Mouse (Mus musculus) liver, postnatal 0 days (tissue): ENCODE data around the gene Shisa9. TPM values are rescaled to one million over a fixed set of nuclear protein-coding genes. Genes with fewer than 3 reads are reported as not detected.
"Not testable (repeated sequence)": the region's sequence is repeated elsewhere in the genome, so short reads cannot be mapped to it uniquely, and the experiment has no call there.

ENCODE experiments used
- ATAC-seq: fragments of 200-750 bp; cut with Nextera tagmentation; 2 replicates; pipeline ENCODE4 v1.8.0; 2017; ENCODE audit warnings: mild to moderate bottlenecking, moderate library complexity
- DNase-seq: peaks from one replicate; pipeline ENCODE4 v3.0.0-alpha.2; 2016
- H3K27ac ChIP-seq: fragments of 300-500 bp; sonication (generic); 2 replicates; pipeline ENCODE4 v1.5.1; 2014; ENCODE audit warnings: antibody characterized with exemption, moderate library complexity, mild to moderate bottlenecking, low read depth
- H3K27me3 ChIP-seq: fragments of 300-500 bp; sonication (generic); 2 replicates; pipeline ENCODE4 v1.6.1; 2014; ENCODE audit warnings: low read length, control low read depth, mixed read lengths; ENCODE audit not compliant: insufficient read depth
- H3K36me3 ChIP-seq: fragments of 300-500 bp; sonication (generic); replicated peaks from 2 replicates; pipeline ENCODE4 v1.6.1; 2014; ENCODE audit warnings: mild to moderate bottlenecking, control low read depth, low read length, moderate library complexity, mixed read lengths; ENCODE audit not compliant: insufficient read depth
- H3K4me1 ChIP-seq: fragments of 300-500 bp; sonication (generic); 2 replicates; pipeline ENCODE4 v1.6.1; 2014; ENCODE audit warnings: antibody characterized with exemption, mild to moderate bottlenecking, control low read depth; ENCODE audit not compliant: insufficient read depth
- H3K4me2 ChIP-seq: fragments of 300-500 bp; sonication (generic); 2 replicates; pipeline ENCODE4 v1.6.1; 2014; ENCODE audit warnings: low read depth, mild to moderate bottlenecking, low read length, moderate library complexity, mixed read lengths
- H3K4me3 ChIP-seq: fragments of 300-500 bp; sonication (generic); 2 replicates; pipeline ENCODE4 v1.5.1; 2014; ENCODE audit warnings: low read depth, low read length
- H3K9ac ChIP-seq: fragments of 300-500 bp; sonication (generic); replicated peaks from 2 replicates; pipeline ENCODE4 v1.6.1; 2014; ENCODE audit warnings: mild to moderate bottlenecking, moderate library complexity
- H3K9me3 ChIP-seq: fragments of 300-500 bp; sonication (generic); 2 replicates; pipeline ENCODE4 v1.6.1; 2016; ENCODE audit warnings: mild to moderate bottlenecking, control low read depth, low read length, mixed read lengths
- CTCF ChIP-seq: sonication (generic); IDR thresholded peaks from 2 replicates; pipeline ENCODE4 v1.5.1; 2016; ENCODE audit warnings: antibody characterized with exemption, low read depth
- EP300 ChIP-seq: IDR thresholded peaks from 2 replicates; pipeline ENCODE4 v1.6.1; 2016; ENCODE audit warnings: antibody characterized with exemption, low read depth, mild to moderate bottlenecking
- WGBS: fragments of 180-500 bp; shearing (Covaris S2); extraction: QIAGEN DNeasy Blood & Tissue Kit; methylation state at CpG from one replicate; pipeline ENCODE4 v1.1.7; 2014; ENCODE audit not compliant: insufficient replicate concordance; 5-methylcytosine and 5-hydroxymethylcytosine counted together
- polyA plus RNA-seq: library from polyadenylated mRNA; unstranded; fragments of >200 nt; fragmentation: Nextera tagmentation; extraction: Ambion mirVana; gene quantifications from 2 replicates; pipeline ENCODE4 v1.2.1, GENCODE M21; 2015

Shisa9 gene
- polyA plus RNA-seq = 0.45 and 0.58 TPM in 2 replicates

DNA sequence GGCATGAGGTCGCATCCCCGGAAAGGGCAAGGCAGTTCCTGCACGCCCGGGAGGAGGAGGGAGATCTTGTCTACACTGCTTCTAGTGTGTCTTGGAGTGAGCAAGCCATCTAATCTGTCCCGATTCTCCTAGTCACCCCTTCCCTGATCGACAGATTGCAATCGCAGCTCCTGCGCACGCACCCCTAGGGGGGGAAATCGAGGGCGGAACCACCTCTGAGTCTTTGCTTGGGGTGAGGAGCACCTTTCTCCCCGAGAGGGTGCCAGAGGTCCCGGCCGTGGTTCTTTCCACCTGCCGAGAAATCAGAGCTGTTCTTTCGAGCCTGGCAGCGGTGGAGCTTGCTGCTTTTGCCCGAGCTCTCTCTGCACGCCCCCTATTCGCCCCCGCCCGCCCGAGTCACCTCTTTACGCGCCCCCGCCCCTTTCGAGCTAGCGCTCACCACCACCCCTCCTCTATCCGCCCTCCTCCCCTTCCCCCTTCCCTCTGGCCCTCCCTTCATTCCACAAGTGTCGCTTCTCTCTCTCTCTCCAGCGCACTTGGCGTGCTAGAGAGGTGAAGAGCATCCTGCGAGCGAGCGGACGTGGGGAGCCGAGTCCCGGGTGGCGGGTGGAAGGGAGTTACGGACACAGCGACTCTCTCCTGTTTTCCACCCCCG lies at the start of gene Shisa9:
Shisa9 (plus strand) TSS at position 498 of the 655 bp plus-strand sequence.
- Histone ChIP-seq H3K27me3 (peaks cover 63% of the 10 kb centered on the region), H3K27ac (no peak within 1 kb of the TSS), H3K4me2 (peak within 1 kb of the TSS; percentile 62), H3K36me3 (no peaks in the 10 kb centered on the region), H3K4me1 (no peaks in the 10 kb centered on the region), H3K9me3 (no peaks in the 10 kb centered on the region), H3K4me3 (peak within 1 kb of the TSS; percentile 38), H3K9ac (no peak within 1 kb of the TSS)
- DNase-seq (peak; percentile 19), ATAC-seq (no peak)
- no peak for TF ChIP-seq EP300
- TF ChIP-seq CTCF = no peak
- 1% methylated on average over 32 of the region's 42 CpGs for WGBS

DNA sequence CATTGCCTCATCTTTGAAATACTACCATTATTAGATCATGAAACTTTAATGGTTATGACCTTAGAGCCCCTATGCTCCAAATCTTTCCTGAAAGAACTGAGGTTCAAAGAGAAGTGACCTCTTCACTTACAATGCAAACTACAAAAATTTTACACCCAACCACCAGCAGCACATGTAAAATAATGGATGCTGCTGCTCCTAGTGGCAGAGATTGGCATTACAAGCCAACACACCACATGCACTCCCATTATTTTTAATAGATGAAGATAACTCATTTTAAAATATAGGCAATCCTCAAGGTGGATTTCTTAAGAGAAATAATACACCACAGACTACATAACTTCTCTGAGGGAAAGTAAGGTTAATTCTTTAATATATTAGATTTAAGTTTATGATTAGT lies 43.4 kb upstream of the Shisa9 start:
- DNase-seq = peak; percentile 47
- no peak overlapping the region for H3K4me3 ChIP-seq
- no peak for ATAC-seq
- TF ChIP-seq CTCF = peak; percentile 80
- TF ChIP-seq EP300 = no peak
- no peaks in the 10 kb centered on the region for H3K4me1 ChIP-seq
- H3K4me2 ChIP-seq = no peak overlapping the region
- H3K27me3 ChIP-seq = no peaks in the 10 kb centered on the region
- no peak overlapping the region for H3K9ac ChIP-seq
- H3K9me3 ChIP-seq = no peaks in the 10 kb centered on the region
- H3K27ac ChIP-seq = no peak overlapping the region
- no peaks in the 10 kb centered on the region for H3K36me3 ChIP-seq

DNA sequence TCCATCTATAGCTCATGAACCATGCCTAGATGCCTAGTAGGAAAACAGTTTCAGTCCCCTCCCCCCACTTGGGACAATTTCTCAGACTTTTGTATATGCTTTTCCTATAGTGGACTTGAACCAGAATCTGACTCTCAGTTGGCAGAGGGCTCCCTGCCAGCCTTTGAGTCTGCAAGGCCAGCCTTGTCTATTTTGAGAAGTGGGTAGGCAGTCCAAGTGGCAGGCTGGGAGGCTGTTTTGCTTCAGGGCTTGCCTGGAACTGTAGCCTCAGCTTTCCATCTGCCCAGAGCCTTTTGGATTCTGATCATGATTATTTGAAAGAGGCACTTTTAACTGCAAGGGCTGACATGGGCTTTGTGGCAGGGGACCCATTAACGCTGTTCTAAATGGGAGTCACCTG lies 23.2 kb upstream of the Shisa9 start:
- no peak overlapping the region for H3K4me3 ChIP-seq
- H3K9ac ChIP-seq = no peak overlapping the region
- H3K36me3 ChIP-seq = no peaks in the 10 kb centered on the region
- WGBS = 85% methylated on average over 1 of the region's 1 CpGs
- no peak for ATAC-seq
- TF ChIP-seq EP300 = no peak
- no peak for TF ChIP-seq CTCF
- DNase-seq = no peak
- H3K27me3 ChIP-seq = no peaks in the 10 kb centered on the region
- no peak overlapping the region for H3K4me2 ChIP-seq
- H3K9me3 ChIP-seq = no peaks in the 10 kb centered on the region
- H3K27ac ChIP-seq = no peak overlapping the region
- H3K4me1 ChIP-seq = no peaks in the 10 kb centered on the region

DNA sequence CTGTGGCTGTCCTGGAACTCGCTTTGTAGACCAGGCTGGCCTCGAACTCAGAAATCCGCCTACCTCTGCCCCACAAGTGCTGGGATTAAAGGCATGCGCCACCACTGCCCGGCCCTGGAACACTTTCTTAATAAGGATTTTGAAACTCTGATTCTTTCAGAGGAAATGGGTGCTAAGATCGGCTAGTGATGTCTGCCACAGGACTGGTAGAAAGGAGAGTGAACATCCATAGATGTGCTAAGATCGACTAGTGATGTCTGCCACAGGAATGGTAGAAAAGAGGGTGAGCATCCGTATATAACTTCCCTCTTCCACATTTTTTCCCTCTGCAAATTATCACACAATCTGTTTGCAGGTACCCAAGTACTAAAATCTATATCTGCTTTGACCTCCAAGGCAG lies 17.9 kb upstream of the Shisa9 start:
- 81% methylated on average over 8 of the region's 8 CpGs for WGBS
- no peaks in the 10 kb centered on the region for H3K4me1 ChIP-seq
- ATAC-seq = no peak

DNA sequence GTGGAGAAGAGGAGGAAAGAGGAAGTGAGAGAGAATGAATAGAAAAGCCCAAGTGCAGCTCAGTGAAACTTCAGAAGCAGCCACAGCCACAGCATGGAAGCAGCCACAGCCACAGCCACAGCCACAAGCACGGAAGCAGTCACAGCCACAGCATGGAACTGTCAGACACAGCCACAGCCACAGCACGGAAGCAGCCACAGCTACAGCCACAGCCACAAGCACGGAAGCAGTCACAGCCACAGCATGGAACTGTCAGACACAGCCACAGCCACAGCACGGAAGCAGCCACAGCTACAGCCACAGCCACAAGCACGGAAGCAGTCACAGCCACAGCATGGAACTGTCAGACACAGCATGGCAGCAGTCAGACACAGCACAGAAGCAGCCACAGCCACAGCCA lies 17.1 kb upstream of the Shisa9 start:
- WGBS = 38% methylated on average over 3 of the region's 5 CpGs
- not testable (repeated sequence) for H3K36me3 ChIP-seq, ATAC-seq, H3K4me1 ChIP-seq, H3K9ac ChIP-seq, H3K4me3 ChIP-seq, H3K27ac ChIP-seq, DNase-seq, H3K9me3 ChIP-seq, H3K4me2 ChIP-seq, H3K27me3 ChIP-seq

More for the DNA sequence above, 17.9 kb upstream of the Shisa9 start:
- no peaks in the 10 kb centered on the region for H3K27me3 ChIP-seq
- H3K27ac ChIP-seq = no peak overlapping the region
- H3K9me3 ChIP-seq = no peaks in the 10 kb centered on the region
- no peak overlapping the region for H3K9ac ChIP-seq
- H3K36me3 ChIP-seq = no peaks in the 10 kb centered on the region
- H3K4me3 ChIP-seq = no peak overlapping the region
- TF ChIP-seq EP300 (no peak), CTCF (no peak)
- H3K4me2 ChIP-seq = no peak overlapping the region
- DNase-seq = no peak

DNA sequence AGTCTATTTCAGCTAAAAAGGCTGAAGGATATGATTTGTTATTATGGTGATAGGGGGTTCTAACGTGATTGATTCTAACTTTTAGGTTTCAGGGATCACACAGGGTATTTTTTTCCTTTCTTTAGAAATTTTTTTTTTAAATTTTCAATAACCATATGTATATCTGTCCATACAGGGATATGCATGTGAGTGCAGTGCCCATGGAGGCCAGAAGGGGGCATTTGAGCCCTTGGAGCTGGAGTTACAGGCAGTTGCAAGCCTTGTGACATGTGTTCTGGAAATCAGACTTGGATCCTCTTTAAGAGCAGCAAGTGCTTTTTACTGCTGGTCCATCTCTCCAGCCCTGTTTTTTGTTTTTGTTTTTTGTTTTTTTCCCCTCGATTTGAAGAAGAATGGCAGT lies 16.3 kb upstream of the Shisa9 start:
- 62% methylated on average over 2 of the region's 2 CpGs for WGBS
- no peak for TF ChIP-seq EP300
- peak; percentile 25 for TF ChIP-seq CTCF
- Histone ChIP-seq H3K27me3 (no peaks in the 10 kb centered on the region), H3K9me3 (no peaks in the 10 kb centered on the region), H3K4me1 (no peaks in the 10 kb centered on the region), H3K27ac (no peak overlapping the region), H3K36me3 (no peaks in the 10 kb centered on the region), H3K4me3 (no peak overlapping the region), H3K4me2 (no peak overlapping the region), H3K9ac (no peak overlapping the region)
- ATAC-seq (no peak), DNase-seq (no peak)

DNA sequence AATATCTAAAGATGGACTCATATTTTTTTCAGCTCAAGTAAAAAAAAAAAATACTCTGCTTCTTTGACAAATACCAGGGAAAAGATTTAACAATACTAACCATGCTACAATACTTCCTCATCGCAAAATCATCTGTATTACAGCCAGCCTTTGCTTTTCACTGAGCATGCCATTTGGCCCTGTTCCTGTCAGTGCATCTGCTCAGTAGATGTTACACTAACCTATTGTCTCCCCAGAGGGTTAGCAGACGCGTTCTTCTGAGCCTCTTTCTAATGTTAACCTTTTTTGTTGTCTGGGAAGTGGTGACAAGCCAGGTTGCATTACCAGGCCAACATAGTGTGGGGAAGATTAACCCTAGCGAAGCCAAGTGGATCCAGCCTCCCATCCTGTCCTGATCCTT lies 10.2 kb upstream of the Shisa9 start:
- no peak for DNase-seq
- Histone ChIP-seq H3K4me2 (no peak overlapping the region), H3K4me1 (no peaks in the 10 kb centered on the region), H3K9ac (no peak overlapping the region), H3K9me3 (no peaks in the 10 kb centered on the region), H3K27me3 (no peaks in the 10 kb centered on the region), H3K4me3 (no peak overlapping the region), H3K27ac (no peak overlapping the region), H3K36me3 (no peaks in the 10 kb centered on the region)
- WGBS = 56% methylated on average over 4 of the region's 4 CpGs
- no peak for ATAC-seq
- TF ChIP-seq EP300 = no peak
- TF ChIP-seq CTCF = no peak
